Mouse (Mus musculus): ENCODE results near the gene Snap23.
"Not testable (repeated sequence)": the region's sequence is repeated elsewhere in the genome, so short reads cannot be mapped to it uniquely, and the experiment has no call there.

GRCm38 (mm10) chr2:120572161-120572560 is 4.7 kb downstream of the Snap23 start:
- TF ChIP-seq POLR2A (IDR thresholded peaks at IDR 0.05; ENCODE audit: low read depth, low read length); CTCF (conservative IDR thresholded peaks at IDR 0.05; ENCODE audit: insufficient read depth, insufficient read length, low read depth, low read length): not testable (repeated sequence)

Data from kidney, adult 2 months (tissue).